Mouse (Mus musculus) liver, postnatal 0 days (tissue): ENCODE data around the gene Pdcd2l. TPM values are rescaled to one million over a fixed set of nuclear protein-coding genes. Genes with fewer than 3 reads are reported as not detected.

Experiments
- ATAC-seq: fragments of 200-750 bp; cut with Nextera tagmentation; 2 replicates; pipeline ENCODE4 v1.8.0; 2017; ENCODE audit warnings: mild to moderate bottlenecking, moderate library complexity
- DNase-seq: peaks from one replicate; pipeline ENCODE4 v3.0.0-alpha.2; 2016
- H3K27ac ChIP-seq: fragments of 300-500 bp; sonication (generic); 2 replicates; pipeline ENCODE4 v1.5.1; 2014; ENCODE audit warnings: antibody characterized with exemption, moderate library complexity, mild to moderate bottlenecking, low read depth
- H3K27me3 ChIP-seq: fragments of 300-500 bp; sonication (generic); 2 replicates; pipeline ENCODE4 v1.6.1; 2014; ENCODE audit warnings: low read length, control low read depth, mixed read lengths; ENCODE audit not compliant: insufficient read depth
- H3K36me3 ChIP-seq: fragments of 300-500 bp; sonication (generic); replicated peaks from 2 replicates; pipeline ENCODE4 v1.6.1; 2014; ENCODE audit warnings: mild to moderate bottlenecking, control low read depth, low read length, moderate library complexity, mixed read lengths; ENCODE audit not compliant: insufficient read depth
- H3K4me1 ChIP-seq: fragments of 300-500 bp; sonication (generic); 2 replicates; pipeline ENCODE4 v1.6.1; 2014; ENCODE audit warnings: antibody characterized with exemption, mild to moderate bottlenecking, control low read depth; ENCODE audit not compliant: insufficient read depth
- H3K4me2 ChIP-seq: fragments of 300-500 bp; sonication (generic); 2 replicates; pipeline ENCODE4 v1.6.1; 2014; ENCODE audit warnings: low read depth, mild to moderate bottlenecking, low read length, moderate library complexity, mixed read lengths
- H3K4me3 ChIP-seq: fragments of 300-500 bp; sonication (generic); 2 replicates; pipeline ENCODE4 v1.5.1; 2014; ENCODE audit warnings: low read depth, low read length
- H3K9ac ChIP-seq: fragments of 300-500 bp; sonication (generic); replicated peaks from 2 replicates; pipeline ENCODE4 v1.6.1; 2014; ENCODE audit warnings: mild to moderate bottlenecking, moderate library complexity
- H3K9me3 ChIP-seq: fragments of 300-500 bp; sonication (generic); 2 replicates; pipeline ENCODE4 v1.6.1; 2016; ENCODE audit warnings: mild to moderate bottlenecking, control low read depth, low read length, mixed read lengths
- CTCF ChIP-seq: sonication (generic); IDR thresholded peaks from 2 replicates; pipeline ENCODE4 v1.5.1; 2016; ENCODE audit warnings: antibody characterized with exemption, low read depth
- EP300 ChIP-seq: IDR thresholded peaks from 2 replicates; pipeline ENCODE4 v1.6.1; 2016; ENCODE audit warnings: antibody characterized with exemption, low read depth, mild to moderate bottlenecking
- WGBS: fragments of 180-500 bp; shearing (Covaris S2); extraction: QIAGEN DNeasy Blood & Tissue Kit; methylation state at CpG from one replicate; pipeline ENCODE4 v1.1.7; 2014; ENCODE audit not compliant: insufficient replicate concordance; 5-methylcytosine and 5-hydroxymethylcytosine counted together
- polyA plus RNA-seq: library from polyadenylated mRNA; unstranded; fragments of >200 nt; fragmentation: Nextera tagmentation; extraction: Ambion mirVana; gene quantifications from 2 replicates; pipeline ENCODE4 v1.2.1, GENCODE M21; 2015

The Pdcd2l gene
- polyA plus RNA-seq, 1 experiment from 2014 or later = 17.2 TPM

GRCm38 (mm10) chr7:34226846-34227245 is 30.4 kb upstream of the Pdcd2l start:
- Histone ChIP-seq H3K4me2 (peak overlapping the region; percentile 96), H3K9me3 (no peaks in the 10 kb centered on the region), H3K4me3 (peak overlapping the region; percentile 88; the same call in 1 of the 2 replicates), H3K4me1 (peaks cover 39% of the 10 kb centered on the region), H3K9ac (peak overlapping the region; percentile 38), H3K36me3 (peaks cover 51% of the 10 kb centered on the region), H3K27me3 (no peaks in the 10 kb centered on the region), H3K27ac (peak overlapping the region; percentile 57; the same call in 1 of the 2 replicates)
- TF ChIP-seq CTCF (peak; percentile 43), EP300 (no peak)
- 84% methylated on average over 12 of the region's 12 CpGs for WGBS
- no peak for DNase-seq
- ATAC-seq = no peak

GRCm38 (mm10) chr7:34226086-34226485 is 29.6 kb upstream of the Pdcd2l start:
- 47% methylated on average over 8 of the region's 8 CpGs for WGBS
- H3K27me3 ChIP-seq = no peaks in the 10 kb centered on the region
- peak overlapping the region; percentile 96 for H3K4me2 ChIP-seq
- ATAC-seq (peak; percentile 73), DNase-seq (peak; percentile 63)
- H3K27ac ChIP-seq = peak overlapping the region; percentile 57
- TF ChIP-seq EP300 (no peak), CTCF (no peak)
- H3K36me3 ChIP-seq = peaks cover 58% of the 10 kb centered on the region
- peak overlapping the region; percentile 88; the same call in 1 of the 2 replicates for H3K4me3 ChIP-seq
- H3K9me3 ChIP-seq = no peaks in the 10 kb centered on the region
- H3K4me1 ChIP-seq = peaks cover 39% of the 10 kb centered on the region
- H3K9ac ChIP-seq = peak overlapping the region; percentile 38; the same call in 1 of the 2 replicates

- Histone ChIP-seq H3K4me3 (no peak overlapping the region), H3K36me3 (peaks cover 74% of the 10 kb centered on the region), H3K4me2 (no peak overlapping the region), H3K27me3 (no peaks in the 10 kb centered on the region), H3K9me3 (no peaks in the 10 kb centered on the region), H3K27ac (no peak overlapping the region), H3K4me1 (peaks cover 29% of the 10 kb centered on the region), H3K9ac (no peak overlapping the region)
- DNase-seq (no peak), ATAC-seq (no peak)
- TF ChIP-seq EP300 = no peak
- no peak for TF ChIP-seq CTCF
- 73% methylated on average over 6 of the region's 6 CpGs for WGBS
Observed at GRCm38 (mm10) chr7:34224308-34224707, 27.8 kb upstream of the Pdcd2l start.

- DNase-seq = no peak
- TF ChIP-seq CTCF (peak; percentile 29), EP300 (no peak)
- H3K9ac ChIP-seq = no peak overlapping the region
- peaks cover 82% of the 10 kb centered on the region for H3K36me3 ChIP-seq
- 91% methylated on average over 10 of the region's 10 CpGs for WGBS
- no peaks in the 10 kb centered on the region for H3K9me3 ChIP-seq
- ATAC-seq = no peak
- H3K4me1 ChIP-seq = peaks cover 21% of the 10 kb centered on the region
- H3K4me3 ChIP-seq = no peak overlapping the region
- no peak overlapping the region for H3K4me2 ChIP-seq
- H3K27ac ChIP-seq = no peak overlapping the region
- H3K27me3 ChIP-seq = no peaks in the 10 kb centered on the region
Observed at GRCm38 (mm10) chr7:34222340-34222739, 25.9 kb upstream of the Pdcd2l start.

- WGBS = 74% methylated on average over 9 of the region's 9 CpGs
Observed at GRCm38 (mm10) chr7:34221594-34222250, 25.3 kb upstream of the Pdcd2l start.

GRCm38 (mm10) chr7:34218496-34218895 is 22.0 kb upstream of the Pdcd2l start:
- no peak for TF ChIP-seq CTCF
- no peak for TF ChIP-seq EP300
- ATAC-seq (no peak), DNase-seq (no peak)
- Histone ChIP-seq H3K4me3 (no peak overlapping the region), H3K9me3 (no peaks in the 10 kb centered on the region), H3K4me1 (peaks cover 18% of the 10 kb centered on the region), H3K36me3 (peaks cover 85% of the 10 kb centered on the region), H3K4me2 (no peak overlapping the region), H3K27ac (no peak overlapping the region), H3K9ac (no peak overlapping the region), H3K27me3 (no peaks in the 10 kb centered on the region)
- whole genome bisulfite sequencing = 44% methylated on average over 1 of the region's 1 CpGs

More at GRCm38 (mm10) chr7:34221594-34222250, 25.3 kb upstream of the Pdcd2l start:
- ATAC-seq (no peak), DNase-seq (no peak)
- H3K36me3 ChIP-seq = peaks cover 77% of the 10 kb centered on the region
- H3K27me3 ChIP-seq = no peaks in the 10 kb centered on the region
- no peak overlapping the region for H3K9ac ChIP-seq
- peaks cover 16% of the 10 kb centered on the region for H3K4me1 ChIP-seq
- H3K27ac ChIP-seq = 0 out of 2 replicates have a peak overlapping the region, but pooled peaks have one; percentile 16
- no peak overlapping the region for H3K4me2 ChIP-seq
- TF ChIP-seq CTCF (no peak), EP300 (no peak)
- H3K4me3 ChIP-seq = no peak overlapping the region
- H3K9me3 ChIP-seq = no peaks in the 10 kb centered on the region
